Mouse (Mus musculus) hindbrain, postnatal 0 days (tissue): Measurements from ENCODE around the gene Mrpl52. TPM values are rescaled to one million over a fixed set of nuclear protein-coding genes. Genes with fewer than 3 reads are reported as not detected.
A peak's percentile ranks its signal among the peaks of the same experiment; 100 is the strongest.

Experiments used
- ATAC-seq: fragments of 200-750 bp; cut with Nextera tagmentation; 2 replicates; pipeline ENCODE4 v1.8.0; 2017; ENCODE audit warnings: mild to moderate bottlenecking, moderate TSS enrichment, moderate library complexity
- DNase-seq: peaks from one replicate; pipeline ENCODE4 v3.0.0-alpha.2; 2015; ENCODE audit warnings: low spot score
- H3K27ac ChIP-seq: fragments of 300-500 bp; sonication (generic); 2 replicates; pipeline ENCODE4 v1.5.1; 2014; ENCODE audit warnings: mild to moderate bottlenecking
- H3K27me3 ChIP-seq: fragments of 300-500 bp; sonication (generic); 2 replicates; pipeline ENCODE4 v1.6.1; 2014; ENCODE audit warnings: low read length, mixed read lengths; ENCODE audit not compliant: insufficient read depth
- H3K36me3 ChIP-seq: fragments of 300-500 bp; sonication (generic); 2 replicates; pipeline ENCODE4 v1.6.1; 2014; ENCODE audit warnings: low read length, mixed read lengths; ENCODE audit not compliant: insufficient read depth
- H3K4me1 ChIP-seq: fragments of 300-500 bp; sonication (generic); 2 replicates; pipeline ENCODE4 v1.6.1; 2014; ENCODE audit warnings: antibody characterized with exemption, low read length, mixed read lengths; ENCODE audit not compliant: insufficient read depth
- H3K4me2 ChIP-seq: fragments of 300-500 bp; sonication (generic); 2 replicates; pipeline ENCODE4 v1.6.1; 2014; ENCODE audit warnings: low read depth, mild to moderate bottlenecking, low read length, moderate library complexity, mixed read lengths
- H3K4me3 ChIP-seq: fragments of 300-500 bp; sonication (generic); 2 replicates; pipeline ENCODE4 v1.5.1; 2014; ENCODE audit warnings: low read length
- H3K9ac ChIP-seq: fragments of 300-500 bp; sonication (generic); replicated peaks from 2 replicates; pipeline ENCODE4 v1.6.1; 2014; ENCODE audit warnings: mild to moderate bottlenecking, low read length, moderate library complexity, mixed read lengths
- H3K9me3 ChIP-seq: fragments of 300-500 bp; sonication (generic); 2 replicates; pipeline ENCODE4 v1.6.1; 2016; ENCODE audit warnings: low read length, mixed read lengths
- CTCF ChIP-seq: IDR thresholded peaks from 2 replicates; pipeline ENCODE4 v1.5.1; 2016; ENCODE audit warnings: antibody characterized with exemption, control low read depth, low read depth
- WGBS: fragments of 180-500 bp; shearing (Covaris S2); extraction: QIAGEN DNeasy Blood & Tissue Kit; methylation state at CpG from one replicate; pipeline ENCODE4 v1.1.7; 2014; 5-methylcytosine and 5-hydroxymethylcytosine counted together
- polyA plus RNA-seq: library from polyadenylated mRNA; unstranded; fragments of >200 nt; fragmentation: Nextera tagmentation; extraction: Ambion mirVana; gene quantifications from 2 replicates; pipeline ENCODE4 v1.2.1, GENCODE M21; 2015
- total RNA-seq: library from RNA; depleted of rRNA; stranded (reverse); fragments of >200 nt; gene quantifications from 2 replicates; pipeline ENCODE4 v1.2.3, GENCODE M21; 2014

Mrpl52 gene
- total and polyA plus RNA-seq, 2 experiments from 2014 or later, result 113 to 266 TPM

GRCm38 (mm10) chr14:54416229-54416775 lies 10.4 kb upstream of the Mrpl52 start:
- no peak for TF ChIP-seq CTCF

DNA sequence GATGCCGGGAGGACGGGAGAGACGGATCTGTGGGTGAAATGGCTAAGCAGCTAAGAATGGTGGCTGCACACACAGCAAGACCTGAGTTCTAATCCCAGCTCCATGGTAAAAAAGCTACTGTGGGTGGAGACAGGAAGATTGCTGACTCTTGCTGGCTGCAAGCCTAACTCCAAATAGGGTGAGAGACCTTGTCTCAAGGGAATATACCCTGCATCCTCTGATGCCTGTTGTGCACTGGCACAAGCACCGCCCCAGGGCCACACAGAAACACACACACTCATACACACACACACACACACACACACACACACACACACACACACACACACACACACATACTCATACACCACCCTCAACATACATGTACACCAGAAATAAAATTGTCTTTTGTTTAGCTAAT lies 9.9 kb upstream of the Mrpl52 start:
- no peak for DNase-seq
- Histone ChIP-seq H3K27me3 (no peaks in the 10 kb centered on the region), H3K9ac (no peak overlapping the region), H3K4me3 (no peak overlapping the region), H3K9me3 (no peaks in the 10 kb centered on the region), H3K27ac (no peak overlapping the region), H3K4me1 (no peaks in the 10 kb centered on the region), H3K4me2 (no peak overlapping the region), H3K36me3 (no peaks in the 10 kb centered on the region)
- ATAC-seq, result no peak
- WGBS, result 66% methylated on average over 4 of the region's 4 CpGs
- no peak for TF ChIP-seq CTCF

More at GRCm38 (mm10) chr14:54416229-54416775, 10.4 kb upstream of the Mrpl52 start:
- Histone ChIP-seq H3K27ac (no peak overlapping the region), H3K27me3 (no peaks in the 10 kb centered on the region), H3K9me3 (no peaks in the 10 kb centered on the region), H3K9ac (no peak overlapping the region), H3K36me3 (no peaks in the 10 kb centered on the region), H3K4me1 (no peaks in the 10 kb centered on the region), H3K4me2 (no peak overlapping the region), H3K4me3 (no peak overlapping the region)
- no peak for DNase-seq
- 48% methylated on average over 5 of the region's 5 CpGs for WGBS
- no peak for ATAC-seq

DNA sequence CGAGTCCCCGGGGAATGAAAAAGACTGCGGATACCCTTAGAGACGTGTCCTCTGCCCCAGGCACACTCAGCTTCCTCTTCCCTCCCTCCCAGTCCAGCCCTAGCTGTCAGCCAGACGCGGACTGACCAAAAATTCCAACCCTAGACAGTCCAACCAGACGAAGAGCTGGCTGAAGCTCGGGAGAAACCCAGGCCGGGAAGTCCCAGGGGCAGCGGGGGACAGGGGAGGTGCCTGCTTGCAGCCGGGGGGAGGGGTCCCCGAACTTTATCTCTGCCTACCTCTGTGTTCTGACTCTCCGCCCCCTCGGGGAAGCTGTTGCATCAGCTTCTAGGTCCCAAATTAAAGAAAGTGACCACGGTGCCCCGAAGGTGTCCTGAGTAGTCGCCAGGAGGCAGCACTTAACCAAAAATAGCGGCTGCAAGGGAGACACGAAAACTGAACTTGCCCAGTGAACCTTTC lies 9.1 kb upstream of the Mrpl52 start, which contains the start of gene Slc7a7:
TSS of gene Slc7a7 (minus strand) at position 158 of the 459 bp plus-strand sequence.
- H3K27ac ChIP-seq, result no peak within 1 kb of the TSS
- no peak within 1 kb of the TSS for H3K4me3 ChIP-seq
- no peaks in the 10 kb centered on the region for H3K36me3 ChIP-seq
- DNase-seq, result no peak
- no peaks in the 10 kb centered on the region for H3K9me3 ChIP-seq
- 0 out of 2 replicates have a peak, but pooled peaks have one; percentile 21 for ATAC-seq
- peak within 1 kb of the TSS; percentile 3; the same call in 1 of the 2 replicates for H3K4me2 ChIP-seq
- no peaks in the 10 kb centered on the region for H3K4me1 ChIP-seq
- WGBS, result 6% methylated on average over 19 of the region's 19 CpGs
- peak; percentile 39; the same call in 1 of the 2 replicates for TF ChIP-seq CTCF
- H3K27me3 ChIP-seq, result no peaks in the 10 kb centered on the region
- H3K9ac ChIP-seq, result no peak within 1 kb of the TSS

- Histone ChIP-seq H3K9ac (no peak overlapping the region), H3K27me3 (no peaks in the 10 kb centered on the region), H3K4me3 (no peak overlapping the region), H3K9me3 (no peaks in the 10 kb centered on the region), H3K27ac (no peak overlapping the region), H3K4me1 (no peaks in the 10 kb centered on the region), H3K36me3 (no peaks in the 10 kb centered on the region), H3K4me2 (no peak overlapping the region)
- ATAC-seq (no peak), DNase-seq (no peak)
- WGBS, result 73% methylated on average over 2 of the region's 2 CpGs
- TF ChIP-seq CTCF, result no peak
Observed at GRCm38 (mm10) chr14:54421014-54421413, 5.7 kb upstream of the Mrpl52 start.

GRCm38 (mm10) chr14:54423406-54423805 lies 3.3 kb upstream of the Mrpl52 start:
- WGBS, result 65% methylated on average over 5 of the region's 5 CpGs
- Histone ChIP-seq H3K9me3 (no peaks in the 10 kb centered on the region), H3K36me3 (no peaks in the 10 kb centered on the region), H3K4me1 (0 out of 2 replicates have a peak, but pooled peaks cover 3% of the 10 kb centered on the region), H3K27ac (no peak overlapping the region), H3K9ac (no peak overlapping the region), H3K4me2 (no peak overlapping the region), H3K27me3 (no peaks in the 10 kb centered on the region), H3K4me3 (no peak overlapping the region)
- DNase-seq (peak; percentile 36), ATAC-seq (no peak)
- TF ChIP-seq CTCF, result peak; percentile 67

- Histone ChIP-seq H3K9ac (no peak overlapping the region), H3K9me3 (no peaks in the 10 kb centered on the region), H3K4me1 (0 out of 2 replicates have a peak, but pooled peaks cover 3% of the 10 kb centered on the region), H3K27me3 (no peaks in the 10 kb centered on the region), H3K27ac (no peak overlapping the region), H3K4me2 (no peak overlapping the region), H3K36me3 (peaks cover 5% of the 10 kb centered on the region; the same call in 1 of the 2 replicates), H3K4me3 (no peak overlapping the region)
- no peak for ATAC-seq
- 87% methylated on average over 1 of the region's 1 CpGs for WGBS
- no peak for TF ChIP-seq CTCF
- no peak for DNase-seq
Observed at GRCm38 (mm10) chr14:54424634-54425033, 2.1 kb upstream of the Mrpl52 start.

DNA sequence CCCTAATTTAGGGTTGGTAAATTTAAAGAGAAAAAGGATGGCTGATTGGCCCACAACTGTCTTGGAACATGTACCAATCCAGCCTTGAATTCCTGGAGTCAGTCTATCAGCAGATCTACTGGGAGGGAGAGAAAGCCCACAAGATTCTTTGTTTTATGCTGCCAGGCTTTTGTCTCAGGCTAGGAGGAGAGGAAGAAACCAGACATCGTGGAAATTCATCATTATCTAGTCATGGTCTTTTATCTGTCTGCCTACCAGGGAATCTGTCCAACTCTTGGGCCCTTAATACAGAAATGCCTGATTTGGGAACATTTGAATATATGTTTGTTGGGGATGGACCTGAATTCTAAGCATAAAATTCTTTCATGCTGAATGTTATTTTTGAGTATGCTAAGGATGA lies 1.2 kb upstream of the Mrpl52 start:
- H3K9ac ChIP-seq, result no peak overlapping the region
- no peaks in the 10 kb centered on the region for H3K27me3 ChIP-seq
- WGBS, result 77% methylated on average over 1 of the region's 1 CpGs
- H3K27ac ChIP-seq, result no peak overlapping the region
- H3K4me2 ChIP-seq, result peak overlapping the region; percentile 64; the same call in 1 of the 2 replicates
- DNase-seq (no peak), ATAC-seq (no peak)
- peaks cover 7% of the 10 kb centered on the region; the same call in 1 of the 2 replicates for H3K36me3 ChIP-seq
- peak overlapping the region; percentile 77; the same call in 1 of the 2 replicates for H3K4me3 ChIP-seq
- H3K9me3 ChIP-seq, result no peaks in the 10 kb centered on the region
- TF ChIP-seq CTCF, result no peak
- 0 out of 2 replicates have a peak, but pooled peaks cover 5% of the 10 kb centered on the region for H3K4me1 ChIP-seq
